Mouse (Mus musculus) MEL (cell line): ENCODE results near the gene Raver1.

ENCODE experiments used
- CHD1 ChIP-seq: IDR thresholded peaks from 2 replicates; pipeline ENCODE4 v1.6.1; 2012; ENCODE audit warnings: low read depth, mild to moderate bottlenecking, inconsistent platforms, low read length, improper control_type of control experiment
- CTCF ChIP-seq, 3 experiments: IDR thresholded peaks in 2 of 3; conservative IDR thresholded peaks in 1 of 3; 2 replicates each; pipeline ENCODE4 v1.5.1; 2011 to 2012; ENCODE audit warnings: low read length in 3 of 3, low read depth in 2 of 3, mild to moderate bottlenecking in 2 of 3, improper control_type of control experiment in 1 of 3, inconsistent platforms in 1 of 3, mixed read lengths in 1 of 3, moderate library complexity in 1 of 3; ENCODE audit not compliant: control insufficient read depth in 1 of 3, insufficient read depth in 1 of 3, poor library complexity in 1 of 3, severe bottlenecking in 1 of 3
- EP300 ChIP-seq, 2 experiments: IDR thresholded peaks; 2 replicates each; pipeline ENCODE4 v1.6.1; 2011; ENCODE audit warnings: improper control_type of control experiment in 2 of 2, low read length in 2 of 2, low read depth in 1 of 2, mild to moderate bottlenecking in 1 of 2
- MEF2A ChIP-seq: IDR thresholded peaks from 2 replicates; pipeline ENCODE4 v1.6.1; 2014; ENCODE audit warnings: low read depth, mild to moderate bottlenecking, inconsistent platforms, low read length, improper control_type of control experiment; ENCODE audit not compliant: poor library complexity, insufficient replicate concordance, severe bottlenecking; ENCODE audit errors: extremely low read depth
- POLR2AphosphoS2 ChIP-seq: IDR thresholded peaks from 2 replicates; pipeline ENCODE4 v1.6.1; 2011; ENCODE audit warnings: low read length, improper control_type of control experiment
- USF2 ChIP-seq, 2 experiments: IDR thresholded peaks; 2 replicates each; pipeline ENCODE4 v1.6.1; 2011 to 2012; ENCODE audit warnings: improper control_type of control experiment in 2 of 2, low read length in 2 of 2, borderline replicate concordance in 1 of 2, inconsistent platforms in 1 of 2, low read depth in 1 of 2, mild to moderate bottlenecking in 1 of 2; ENCODE audit not compliant: insufficient read depth in 1 of 2

DNA sequence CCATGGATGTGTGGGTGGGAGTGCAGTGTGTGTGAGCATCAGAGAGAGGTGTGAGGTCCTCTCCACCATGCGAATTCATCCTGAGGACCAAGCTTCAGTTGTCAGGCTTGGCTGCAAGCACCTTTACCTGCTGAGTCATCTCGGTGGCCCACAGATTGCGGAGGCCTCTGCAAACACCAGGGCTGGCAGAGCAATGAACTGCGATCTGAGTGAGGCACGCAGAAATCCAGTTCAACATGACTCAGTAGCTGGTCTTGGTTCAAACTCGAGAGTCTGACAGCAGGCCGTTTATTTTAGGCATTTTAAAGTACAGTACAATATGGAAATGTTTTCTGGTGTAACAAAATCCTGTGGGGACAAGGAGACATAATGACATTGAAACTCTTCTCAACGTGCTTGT lies 6.0 kb upstream of the Raver1 start:
- TF ChIP-seq POLR2AphosphoS2 (no peak), USF2 (IDR thresholded peaks at IDR 0.05; ENCODE audit: borderline replicate concordance in 1 of 2, insufficient read depth in 1 of 2, low read depth in 1 of 2, low read length in 2 of 2) (no peak), CTCF (IDR thresholded peaks at IDR 0.05 in 2 of 3, conservative IDR thresholded peaks at IDR 0.05 in 1 of 3; ENCODE audit: control insufficient read depth in 1 of 3, insufficient read depth in 1 of 3, low read depth in 2 of 3, low read length in 3 of 3, poor library complexity in 1 of 3, severe bottlenecking in 1 of 3) (no peak), MEF2A (no peak), EP300 (IDR thresholded peaks at IDR 0.05; ENCODE audit: low read depth in 1 of 2, low read length in 2 of 2) (no peak), CHD1 (no peak)
